Mouse (Mus musculus): ENCODE measurements around the gene Krt88. TPM values are rescaled to one million over a fixed set of nuclear protein-coding genes. Genes with fewer than 3 reads are reported as not detected.

Gene Krt88
- total RNA-seq (2021) (not detected), polyA plus RNA-seq (2012; rRNA removed) (not detected in 2 replicates)
- long read RNA-seq, result 0 reads

GRCm38 (mm10) chr15:101447444-101447843 lies at the start of gene Krt88:
Gene Krt88, plus strand, starts transcription at chr15:101447744.
- no peak for DNase-seq
- Histone ChIP-seq H3K27ac (no peak within 1 kb of the TSS), H3K9ac (ENCODE audit: low read depth, low read length) (no peak within 1 kb of the TSS), H3K4me1 (ENCODE audit: control insufficient read depth, insufficient read depth, low read length) (no peaks in the 10 kb centered on the region; the same call in 1 of the 2 replicates), H3K79me2 (replicated peaks; ENCODE audit: control insufficient read depth, insufficient read depth, low read length) (no peaks in the 10 kb centered on the region), H3K27me3 (ENCODE audit: control insufficient read depth, insufficient read depth, low read length) (no peaks in the 10 kb centered on the region), H3K36me3 (ENCODE audit: control insufficient read depth, insufficient read depth, low read length) (no peaks in the 10 kb centered on the region), H3K4me3 (no peak within 1 kb of the TSS; the same call in 1 of the 2 replicates)
- TF ChIP-seq POLR2A (IDR thresholded peaks at IDR 0.05; ENCODE audit: insufficient read depth, low read depth, low read length) (no peak), CTCF (IDR thresholded peaks at IDR 0.05) (no peak), EP300 (IDR thresholded peaks at IDR 0.05; ENCODE audit: insufficient read depth, low read depth, low read length) (no peak)
- WGBS, result 75% methylated on average over 2 of the region's 2 CpGs
- intact Hi-C loops (cut with DNase I), result no loop called here

GRCm38 (mm10) chr15:101398269-101398668 lies 49.3 kb upstream of the Krt88 start:
- H3K9ac ChIP-seq (ENCODE audit: low read depth, low read length), result no peak overlapping the region
- TF ChIP-seq CTCF (IDR thresholded peaks at IDR 0.05) (no peak), POLR2A (IDR thresholded peaks at IDR 0.05; ENCODE audit: insufficient read depth, low read depth, low read length) (no peak), EP300 (IDR thresholded peaks at IDR 0.05; ENCODE audit: insufficient read depth, low read depth, low read length) (0 out of 2 replicates have a peak, but pooled peaks have one; percentile 55)
- intact Hi-C loops (cut with DNase I), result no loop called here
- peak; percentile 37 to 68 for DNase-seq
- peak overlapping the region; percentile 27; the same call in 1 of the 2 replicates for H3K27ac ChIP-seq
- no peaks in the 10 kb centered on the region; the same call in 1 of the 2 replicates for H3K4me1 ChIP-seq (ENCODE audit: control insufficient read depth, insufficient read depth, low read length)
- no peaks in the 10 kb centered on the region for H3K79me2 ChIP-seq (replicated peaks; ENCODE audit: control insufficient read depth, insufficient read depth, low read length)
- WGBS, result 62% methylated on average over 8 of the region's 8 CpGs
- no peaks in the 10 kb centered on the region for H3K27me3 ChIP-seq (ENCODE audit: control insufficient read depth, insufficient read depth, low read length)
- no peak overlapping the region for H3K4me3 ChIP-seq
- H3K36me3 ChIP-seq (ENCODE audit: control insufficient read depth, insufficient read depth, low read length), result no peaks in the 10 kb centered on the region

DNA sequence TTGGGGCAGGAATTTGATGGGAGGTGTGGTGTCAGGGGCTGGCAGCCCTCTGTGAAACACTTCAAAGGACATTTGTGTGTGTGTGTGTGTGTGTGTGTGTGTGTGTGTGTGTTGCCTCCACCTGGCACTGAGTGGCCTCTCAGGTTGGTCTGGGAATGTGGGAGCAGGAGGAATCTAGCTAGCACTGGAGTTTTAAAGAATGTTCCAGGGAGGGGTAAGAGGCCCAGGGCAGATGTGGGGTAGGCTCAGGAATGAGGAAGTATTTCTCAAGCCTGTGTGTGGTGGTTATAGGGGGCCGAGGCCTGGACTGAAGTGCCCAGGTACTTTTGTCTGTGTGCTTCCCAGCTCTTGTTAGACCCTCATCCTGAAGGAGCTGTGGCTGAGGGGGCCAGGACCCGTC lies 36.8 kb upstream of the Krt88 start, which contains the start of gene Krt7:
TSS of gene Krt7 (plus strand) at position 269 of the 400 bp plus-strand sequence.
- H3K27me3 ChIP-seq (ENCODE audit: control insufficient read depth, insufficient read depth, low read length), result peaks cover 3% of the 10 kb centered on the region; the same call in 1 of the 2 replicates
- no peak within 1 kb of the TSS for H3K9ac ChIP-seq (ENCODE audit: low read depth, low read length)
- no peak for DNase-seq
- H3K79me2 ChIP-seq (replicated peaks; ENCODE audit: control insufficient read depth, insufficient read depth, low read length), result no peaks in the 10 kb centered on the region
- no peaks in the 10 kb centered on the region for H3K4me1 ChIP-seq (ENCODE audit: control insufficient read depth, insufficient read depth, low read length)
- H3K4me3 ChIP-seq, result no peak within 1 kb of the TSS
- intact Hi-C loops (cut with DNase I), result no loop called here
- no peak within 1 kb of the TSS for H3K27ac ChIP-seq
- no peak for TF ChIP-seq EP300 (IDR thresholded peaks at IDR 0.05; ENCODE audit: insufficient read depth, low read depth, low read length)
- 53% methylated on average over 2 of the region's 2 CpGs for WGBS
- H3K36me3 ChIP-seq (ENCODE audit: control insufficient read depth, insufficient read depth, low read length), result no peaks in the 10 kb centered on the region

DNA sequence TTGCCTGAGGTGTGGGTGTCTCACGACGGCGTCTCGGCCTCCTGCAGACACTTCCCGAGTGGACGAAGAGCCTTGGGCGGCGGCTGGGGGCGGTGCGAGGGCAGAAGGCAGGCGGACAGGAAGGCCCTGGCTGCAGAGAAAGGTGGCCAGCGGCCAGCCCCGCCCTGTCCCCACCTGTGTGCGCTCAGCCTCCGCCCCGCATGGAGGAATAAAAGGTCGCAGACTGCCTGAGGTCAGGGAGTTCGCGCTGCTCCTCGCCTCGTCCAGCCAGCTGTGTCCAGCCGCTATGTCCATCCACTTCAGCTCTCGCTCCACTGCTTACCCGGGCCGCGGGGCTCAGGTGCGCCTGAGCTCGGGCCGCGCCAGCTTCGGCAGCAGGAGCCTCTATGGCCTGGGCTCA lies 35.4 kb upstream of the Krt88 start:
- H3K9ac ChIP-seq (ENCODE audit: low read depth, low read length), result no peak overlapping the region
- TF ChIP-seq POLR2A (IDR thresholded peaks at IDR 0.05; ENCODE audit: insufficient read depth, low read depth, low read length), result no peak
- TF ChIP-seq CTCF (IDR thresholded peaks at IDR 0.05), result no peak
- no peak for TF ChIP-seq EP300 (IDR thresholded peaks at IDR 0.05; ENCODE audit: insufficient read depth, low read depth, low read length)
- DNase-seq, result peak in 1 of 2 experiments; percentile 22
- WGBS, result 43% methylated on average over 31 of the region's 31 CpGs
- H3K36me3 ChIP-seq (ENCODE audit: control insufficient read depth, insufficient read depth, low read length), result no peaks in the 10 kb centered on the region
- H3K27me3 ChIP-seq (ENCODE audit: control insufficient read depth, insufficient read depth, low read length), result peaks cover 3% of the 10 kb centered on the region; the same call in 1 of the 2 replicates
- no peak overlapping the region for H3K4me3 ChIP-seq
- no peak overlapping the region for H3K27ac ChIP-seq
- H3K4me1 ChIP-seq (ENCODE audit: control insufficient read depth, insufficient read depth, low read length), result no peaks in the 10 kb centered on the region
- intact Hi-C loops (cut with DNase I), result no loop called here
- no peaks in the 10 kb centered on the region for H3K79me2 ChIP-seq (replicated peaks; ENCODE audit: control insufficient read depth, insufficient read depth, low read length)

DNA sequence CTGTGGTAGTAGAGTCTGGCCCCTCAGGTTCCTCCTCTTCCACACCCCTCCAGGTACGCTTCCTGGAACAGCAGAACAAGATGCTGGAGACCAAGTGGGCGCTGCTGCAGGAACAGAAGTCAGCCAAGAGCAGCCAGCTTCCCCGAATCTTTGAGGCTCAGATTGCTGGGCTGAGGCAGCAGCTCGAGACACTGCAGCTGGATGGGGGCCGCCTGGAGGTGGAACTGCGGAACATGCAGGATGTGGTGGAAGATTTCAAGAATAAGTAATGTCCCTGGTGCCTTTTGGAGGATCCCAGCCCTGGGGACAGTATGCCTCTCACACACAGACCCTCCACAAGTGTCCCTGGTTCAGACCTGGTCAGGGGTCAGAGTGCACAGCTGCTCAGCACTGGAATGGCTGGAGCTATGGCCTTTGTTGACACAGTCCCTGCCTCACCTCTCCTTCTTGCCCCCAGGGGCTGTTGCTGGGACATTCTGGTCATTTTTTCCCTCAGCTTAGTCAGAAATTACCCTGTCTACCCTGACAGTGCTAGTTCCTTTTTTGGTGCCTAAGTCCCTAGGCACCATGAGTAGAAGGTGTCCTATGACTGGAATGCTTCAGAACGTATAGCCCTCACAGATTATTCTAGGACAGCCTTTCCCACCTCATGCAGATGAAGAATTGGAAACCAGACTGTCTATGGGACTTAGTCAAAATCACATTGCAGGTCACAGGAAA lies 33.5 kb upstream of the Krt88 start:
- no peaks in the 10 kb centered on the region for H3K79me2 ChIP-seq (replicated peaks; ENCODE audit: control insufficient read depth, insufficient read depth, low read length)
- no peak overlapping the region for H3K9ac ChIP-seq (ENCODE audit: low read depth, low read length)
- intact Hi-C loops (cut with DNase I), result no loop called here
- peaks cover 3% of the 10 kb centered on the region; the same call in 1 of the 2 replicates for H3K27me3 ChIP-seq (ENCODE audit: control insufficient read depth, insufficient read depth, low read length)
- WGBS, result 56% methylated on average over 7 of the region's 7 CpGs
- H3K27ac ChIP-seq, result no peak overlapping the region
- no peak overlapping the region for H3K4me3 ChIP-seq
- H3K4me1 ChIP-seq (ENCODE audit: control insufficient read depth, insufficient read depth, low read length), result no peaks in the 10 kb centered on the region
- TF ChIP-seq POLR2A (IDR thresholded peaks at IDR 0.05; ENCODE audit: insufficient read depth, low read depth, low read length), result no peak
- no peak for TF ChIP-seq EP300 (IDR thresholded peaks at IDR 0.05; ENCODE audit: insufficient read depth, low read depth, low read length)
- no peak for TF ChIP-seq CTCF (IDR thresholded peaks at IDR 0.05)
- no peak for DNase-seq
- H3K36me3 ChIP-seq (ENCODE audit: control insufficient read depth, insufficient read depth, low read length), result no peaks in the 10 kb centered on the region
